Mouse (Mus musculus): ENCODE measurements at regions not wholly inside any gene's neighbourhood (a gene's known extent, or its start where the extent isn't known, plus 50 kb on each side); places are given as distances from the start of the nearest gene placed in this dataset.

- H3K4me3 ChIP-seq: no peak overlapping the region
- H3K9me3 ChIP-seq: no peaks in the 10 kb centered on the region
- no peak overlapping the region for H3K27ac ChIP-seq (replicated peaks)
- DNase-seq (ENCODE audit: low spot score): no peak
- H3K36me3 ChIP-seq (replicated peaks): no peaks in the 10 kb centered on the region
- H3K27me3 ChIP-seq (replicated peaks; ENCODE audit: low read depth, poor library complexity, severe bottlenecking): no peaks in the 10 kb centered on the region
- WGBS: 88% methylated on average over 5 of the region's 5 CpGs
- H3K4me1 ChIP-seq: no peaks in the 10 kb centered on the region
These were observed 422.6 kb upstream of the Gulo start for GRCm38 (mm10) chr14:66431630-66432029.

- Histone ChIP-seq H3K9me3 (no peaks in the 10 kb centered on the region), H3K27ac (replicated peaks) (no peak overlapping the region), H3K4me1 (peaks cover 3% of the 10 kb centered on the region; the same call in 1 of the 2 replicates), H3K27me3 (replicated peaks; ENCODE audit: low read depth, poor library complexity, severe bottlenecking) (peaks cover 11% of the 10 kb centered on the region; the same call in 1 of the 2 replicates), H3K36me3 (replicated peaks) (no peaks in the 10 kb centered on the region), H3K4me3 (no peak overlapping the region)
- DNase-seq (ENCODE audit: low spot score): no peak
- WGBS: 15% methylated on average over 5 of the region's 5 CpGs
These were observed 415.1 kb upstream of the Gulo start for GRCm38 (mm10) chr14:66424141-66424540.

Measured in embryonic facial prominence, embryonic 10.5 days (tissue).